14 mouse cellular contexts compared by ENCODE assay signal in the genomic region with DNA sequence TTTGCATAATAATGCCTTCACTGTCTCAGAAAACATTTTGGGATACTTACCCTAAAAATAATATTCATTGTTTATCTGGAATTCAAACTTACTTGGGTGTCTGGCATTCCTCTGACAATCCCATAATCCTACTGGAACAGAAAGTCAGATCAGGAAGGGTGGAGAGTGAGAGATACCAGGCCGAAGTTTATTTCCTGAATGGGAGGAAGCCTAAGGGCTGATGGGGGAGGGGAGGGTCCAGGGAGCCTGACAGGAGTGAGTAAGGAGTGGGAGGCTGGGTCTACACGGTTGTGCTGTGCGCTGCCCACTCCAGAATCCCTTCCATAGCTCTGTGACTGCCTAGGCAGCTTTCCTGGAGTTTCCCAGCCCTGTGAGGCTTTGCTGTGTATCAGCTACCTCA. TPM values are rescaled to one million over a fixed set of nuclear protein-coding genes. Genes with fewer than 3 reads are reported as not detected.
DNase-seq lines count a peak whose midpoint lies in the region; ATAC-seq and TF ChIP-seq lines count a peak whose summit lies in the region.
"Had no signal": no experiment of that assay in that cellular context is flagged by ENCODE, and none has a peak within 500 bp of the region (broad histone marks: within the 10 kb centered on the region; RNA-seq: fewer than 3 reads in every experiment).

No protein-coding gene starts in this region.

- H3K4me1 ChIP-seq in heart, embryonic 10.5 days: peaks cover 42% of the 10 kb centered on the region
- H3K4me1 ChIP-seq in lung, embryonic 14.5 days (ENCODE audit: insufficient read depth): peaks cover 5% of the 10 kb centered on the region; the same call in 1 of the 2 replicates
- peaks cover 15% of the 10 kb centered on the region for H3K4me1 ChIP-seq in intestine, embryonic 16.5 days (ENCODE audit: control insufficient read depth, insufficient read depth, low read length)

- no peaks in the 10 kb centered on the region for H3K27me3 ChIP-seq in heart, embryonic 10.5 days (ENCODE audit: insufficient read depth, poor library complexity, severe bottlenecking)
- no peaks in the 10 kb centered on the region for H3K27me3 ChIP-seq in lung, embryonic 14.5 days (ENCODE audit: insufficient read depth, low read length)
- H3K27me3 ChIP-seq in intestine, embryonic 16.5 days (replicated peaks; ENCODE audit: control insufficient read depth, insufficient read depth, low read length): no peaks in the 10 kb centered on the region

- H3K4me2 ChIP-seq in lung, embryonic 14.5 days: no peak overlapping the region
- no peak overlapping the region for H3K4me2 ChIP-seq in intestine, embryonic 16.5 days (ENCODE audit: low read depth, low read length)

- H3K36me3 ChIP-seq in heart, embryonic 10.5 days: no peaks in the 10 kb centered on the region
- no peaks in the 10 kb centered on the region for H3K36me3 ChIP-seq in lung, embryonic 14.5 days (ENCODE audit: insufficient read depth)
- no peaks in the 10 kb centered on the region for H3K36me3 ChIP-seq in intestine, embryonic 16.5 days (ENCODE audit: control insufficient read depth, insufficient read depth, low read length)

- intact Hi-C loops in heart, postnatal 25 days (cut with DNase I): no loop called here

- no peak for DNase-seq in heart, embryonic 10.5 days (ENCODE audit: low spot score)
- DNase-seq in heart, postnatal 25 days (ENCODE audit: low spot score): no peak
- DNase-seq in lung, embryonic 14.5 days: no peak
- no peak for DNase-seq in lung, postnatal 25 days (ENCODE audit: low spot score)
- DNase-seq in yolk sac, embryonic 10.5 days (ENCODE audit: low spot score): peak; percentile 66
- DNase-seq in embryo, embryonic 10.5 days (ENCODE audit: low spot score): no peak
- no peak for DNase-seq in thymus, postnatal 0 days (ENCODE audit: low spot score)
- DNase-seq: adrenal gland, postnatal 10 days; gastrocnemius, postnatal 14 days; left cerebral cortex, postnatal 4 days had no signal

- ATAC-seq in lung, embryonic 14.5 days (ENCODE audit: insufficient read depth): no peak
- no peak for ATAC-seq in intestine, embryonic 16.5 days
- ATAC-seq: hindbrain, postnatal 0 days had no signal

- H3K27ac ChIP-seq in heart, embryonic 10.5 days: peak overlapping the region; percentile 83
- peak overlapping the region; percentile 52; the same call in 1 of the 2 replicates for H3K27ac ChIP-seq in lung, embryonic 14.5 days (ENCODE audit: low read depth)
- H3K27ac ChIP-seq in intestine, embryonic 16.5 days (ENCODE audit: low read length): peak overlapping the region; percentile 17
- H3K27ac ChIP-seq: hindbrain, postnatal 0 days had no signal

- no peak for TF ChIP-seq CTCF in lung, embryonic 14.5 days (IDR thresholded peaks at IDR 0.05; ENCODE audit: low read depth)

- 22% methylated on average over 3 of the region's 3 CpGs for WGBS in heart, embryonic 10.5 days
- 21% methylated on average over 3 of the region's 3 CpGs for WGBS in lung, embryonic 14.5 days
- WGBS in intestine, embryonic 16.5 days: 22% methylated on average over 3 of the region's 3 CpGs

- no peaks in the 10 kb centered on the region for H3K9me3 ChIP-seq in heart, embryonic 10.5 days
- H3K9me3 ChIP-seq in lung, embryonic 14.5 days (ENCODE audit: low read depth, low read length): no peaks in the 10 kb centered on the region
- no peaks in the 10 kb centered on the region for H3K9me3 ChIP-seq in intestine, embryonic 16.5 days (ENCODE audit: control insufficient read depth, low read length)

- no peak overlapping the region for H3K4me3 ChIP-seq in heart, embryonic 10.5 days
- no peak overlapping the region for H3K4me3 ChIP-seq in lung, embryonic 14.5 days (ENCODE audit: low read depth, low read length)
- H3K4me3 ChIP-seq in intestine, embryonic 16.5 days (ENCODE audit: low read length): no peak overlapping the region

- no peak overlapping the region for H3K9ac ChIP-seq in lung, embryonic 14.5 days
- no peak overlapping the region for H3K9ac ChIP-seq in intestine, embryonic 16.5 days (ENCODE audit: low read depth, low read length)

RNA-seq across cellular contexts. Expression of gene Tmbim1, which starts 4.3 kb away (rescaled TPM):
- 25.5 and 33.1 TPM in 2 replicates for polyA plus RNA-seq in heart, embryonic 10.5 days (2016; fragmentation: Nextera tagmentation; extraction: Ambion mirVana)
- 10 to 100 TPM; 38.4 to 41.5 TPM for total RNA-seq in heart, postnatal 25 days (2021)
- 25.5 and 29.8 TPM in 2 replicates for polyA plus RNA-seq in lung, embryonic 14.5 days (2014; fragmentation: Nextera tagmentation; extraction: Ambion mirVana)
- 77.3 and 79.8 TPM in 2 replicates for polyA plus RNA-seq in intestine, embryonic 16.5 days (2015; fragmentation: Nextera tagmentation; extraction: Ambion mirVana)
- 10.9 and 12.2 TPM in 2 replicates for polyA plus RNA-seq in thymus, postnatal 0 days (2015; fragmentation: Nextera tagmentation; extraction: Ambion mirVana)

RNA-seq across cellular contexts. Expression of gene Pnkd, which starts 25.0 kb away (rescaled TPM):
- 170 and 253 TPM in 2 replicates for polyA plus RNA-seq in heart, embryonic 10.5 days (2016; fragmentation: Nextera tagmentation; extraction: Ambion mirVana)
- total RNA-seq in heart, postnatal 25 days (2021): 100 to 1,000 TPM; 160 to 161 TPM
- polyA plus RNA-seq in lung, embryonic 14.5 days (2014; fragmentation: Nextera tagmentation; extraction: Ambion mirVana): 103 and 104 TPM in 2 replicates
- polyA plus RNA-seq in intestine, embryonic 16.5 days (2015; fragmentation: Nextera tagmentation; extraction: Ambion mirVana): 139 and 148 TPM in 2 replicates
- polyA plus RNA-seq in thymus, postnatal 0 days (2015; fragmentation: Nextera tagmentation; extraction: Ambion mirVana): 84.9 and 93.3 TPM in 2 replicates

RNA-seq across cellular contexts. Expression of gene Aamp, which starts 25.2 kb away (rescaled TPM):
- polyA plus RNA-seq in heart, embryonic 10.5 days (2016; fragmentation: Nextera tagmentation; extraction: Ambion mirVana): 224 and 261 TPM in 2 replicates
- 10 to 100 TPM; 87.5 to 94.8 TPM for total RNA-seq in heart, postnatal 25 days (2021)
- 233 and 236 TPM in 2 replicates for polyA plus RNA-seq in lung, embryonic 14.5 days (2014; fragmentation: Nextera tagmentation; extraction: Ambion mirVana)
- polyA plus RNA-seq in intestine, embryonic 16.5 days (2015; fragmentation: Nextera tagmentation; extraction: Ambion mirVana): 246 and 256 TPM in 2 replicates
- polyA plus RNA-seq in thymus, postnatal 0 days (2015; fragmentation: Nextera tagmentation; extraction: Ambion mirVana): 195 and 200 TPM in 2 replicates

RNA-seq across cellular contexts. Expression of gene Gpbar1, which starts 31.4 kb away (rescaled TPM):
- polyA plus RNA-seq in heart, embryonic 10.5 days (2016; fragmentation: Nextera tagmentation; extraction: Ambion mirVana): 0.70 and 1.7 TPM in 2 replicates
- not detected for total RNA-seq in heart, postnatal 25 days (2021)
- polyA plus RNA-seq in lung, embryonic 14.5 days (2014; fragmentation: Nextera tagmentation; extraction: Ambion mirVana): 0.18 and 0.57 TPM in 2 replicates
- polyA plus RNA-seq in intestine, embryonic 16.5 days (2015; fragmentation: Nextera tagmentation; extraction: Ambion mirVana): 2.6 and 2.7 TPM in 2 replicates
- polyA plus RNA-seq in thymus, postnatal 0 days (2015; fragmentation: Nextera tagmentation; extraction: Ambion mirVana): 0.35 and 0.92 TPM in 2 replicates
- total RNA-seq: gastrocnemius, postnatal 14 days; hindbrain, postnatal 0 days; layer of hippocampus, postnatal 10 days; left cerebral cortex, postnatal 4 days had no signal
- polyA plus RNA-seq: hindbrain, postnatal 0 days had no signal

RNA-seq across cellular contexts. Expression of gene Catip, which starts 52.1 kb away (rescaled TPM):
- polyA plus RNA-seq in heart, embryonic 10.5 days (2016; fragmentation: Nextera tagmentation; extraction: Ambion mirVana): 0.20 and 0.28 TPM in 2 replicates
- under 1 TPM; 0.18 to 0.28 TPM for total RNA-seq in heart, postnatal 25 days (2021)
- polyA plus RNA-seq in lung, embryonic 14.5 days (2014; fragmentation: Nextera tagmentation; extraction: Ambion mirVana): 0.62 and 0.63 TPM in 2 replicates
- 0.24 and 0.50 TPM in 2 replicates for polyA plus RNA-seq in intestine, embryonic 16.5 days (2015; fragmentation: Nextera tagmentation; extraction: Ambion mirVana)
- polyA plus RNA-seq in thymus, postnatal 0 days (2015; fragmentation: Nextera tagmentation; extraction: Ambion mirVana): 0.20 and 0.33 TPM in 2 replicates
- total RNA-seq: megakaryocyte-erythroid progenitor cell, adult 5-6 weeks had no signal

Comparison
In these comparisons a context has a peak if more than half of its experiments do, and no peak if none do; other contexts are left out.
1. H3K27ac ChIP-seq: peak in every context shown above with its lines; median percentile 83 in heart, embryonic 10.5 days; 52 in lung, embryonic 14.5 days; 17 in intestine, embryonic 16.5 days.